Mouse (Mus musculus): ENCODE results near the gene Ptprs. TPM values are rescaled to one million over a fixed set of nuclear protein-coding genes. Genes with fewer than 3 reads are reported as not detected.

The Ptprs gene
- total and polyA plus RNA-seq, 3 experiments: 51.6 to 324 (median 80.9) TPM

DNA sequence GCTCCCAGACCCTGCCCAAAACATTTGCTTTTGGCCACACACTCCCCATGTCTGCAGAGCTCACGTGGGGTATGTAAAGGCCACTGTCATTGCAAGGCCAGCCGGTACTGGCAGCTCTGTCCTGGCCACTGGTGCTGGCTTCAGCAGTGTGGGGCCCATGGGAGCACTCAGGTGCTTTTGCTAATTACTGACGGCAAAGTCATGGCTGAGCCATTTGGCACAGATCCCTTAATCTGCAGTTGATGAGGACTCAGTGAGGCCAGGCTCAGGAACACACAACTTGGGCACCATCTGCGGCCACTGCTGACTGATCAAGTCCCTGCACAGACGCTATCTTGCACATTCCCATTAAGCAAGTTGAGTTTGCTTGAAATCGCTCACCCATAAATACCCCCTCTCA, 91.4 kb downstream of the Ptprs start:
- Histone ChIP-seq H3K27ac (ENCODE audit: control insufficient read depth, low read depth, low read length) (no peak overlapping the region), H3K36me3 (ENCODE audit: control insufficient read depth in 1 of 2, insufficient read depth in 2 of 2, low read length in 2 of 2) (no peaks in the 10 kb centered on the region)
- TF ChIP-seq RAD21 (IDR thresholded peaks at IDR 0.05; ENCODE audit: low read depth, low read length) (no peak), MAX (IDR thresholded peaks at IDR 0.05; ENCODE audit: low read length) (no peak), NRF1 (IDR thresholded peaks at IDR 0.05; ENCODE audit: insufficient read depth, low read depth, low read length, poor library complexity, severe bottlenecking) (no peak), MAFK (IDR thresholded peaks at IDR 0.05; ENCODE audit: borderline replicate concordance, low read depth, low read length) (no peak), MEF2A (IDR thresholded peaks at IDR 0.05; ENCODE audit: extremely low read depth, insufficient replicate concordance, low read depth, low read length, poor library complexity, severe bottlenecking) (no peak), GABPA (IDR thresholded peaks at IDR 0.05; ENCODE audit: low read depth, low read length) (no peak), TBP (IDR thresholded peaks at IDR 0.05; ENCODE audit: low read depth, low read length) (no peak), EP300 (IDR thresholded peaks at IDR 0.05; ENCODE audit: low read depth in 1 of 2, low read length in 2 of 2) (no peak)

DNA sequence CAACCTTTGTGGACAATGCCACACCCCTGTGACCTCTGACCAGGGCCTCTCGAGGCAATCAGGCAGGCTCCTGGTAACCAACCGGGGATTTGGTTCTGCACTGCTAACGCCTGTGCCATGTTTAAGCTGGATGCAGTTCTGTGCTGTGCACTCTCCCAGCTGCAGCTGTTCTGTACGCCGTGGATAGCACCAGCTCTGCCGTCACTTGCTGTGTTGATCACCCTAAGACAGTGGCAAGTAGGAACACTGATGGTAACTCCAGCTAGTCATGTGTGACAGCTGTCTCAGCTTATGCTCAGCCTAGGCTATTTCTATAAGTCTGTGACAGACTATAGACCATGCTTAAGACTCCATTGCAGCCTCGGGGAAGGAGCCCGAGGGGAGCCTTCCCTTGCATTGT, 93.3 kb downstream of the Ptprs start:
- H3K9me3 ChIP-seq (replicated peaks; ENCODE audit: insufficient read depth, low read length): no peaks in the 10 kb centered on the region
- no peak overlapping the region for H3K27ac ChIP-seq (ENCODE audit: control insufficient read depth, low read depth, low read length)
- no peaks in the 10 kb centered on the region for H3K4me1 ChIP-seq (ENCODE audit: control insufficient read depth in 1 of 2, insufficient read depth in 2 of 2, low read length in 2 of 2)
- no peaks in the 10 kb centered on the region for H3K36me3 ChIP-seq (ENCODE audit: control insufficient read depth in 1 of 2, insufficient read depth in 2 of 2, low read length in 2 of 2)
- no peaks in the 10 kb centered on the region for H3K79me2 ChIP-seq (ENCODE audit: control insufficient read depth, insufficient read depth, low read length, poor library complexity)
- H3K4me3 ChIP-seq (ENCODE audit: control insufficient read depth in 1 of 2, insufficient read depth in 1 of 2, low read depth in 2 of 2, low read length in 2 of 2): no peak overlapping the region
- no peak for TF ChIP-seq POLR2A (IDR thresholded peaks at IDR 0.05; ENCODE audit: control insufficient read depth in 1 of 2, insufficient read depth in 1 of 2, low read depth in 1 of 2, low read length in 2 of 2, poor library complexity in 1 of 2)
- TF ChIP-seq MAZ (IDR thresholded peaks at IDR 0.05; ENCODE audit: low read depth, low read length): no peak
- H3K9ac ChIP-seq (ENCODE audit: control insufficient read depth, low read depth, low read length, poor library complexity, severe bottlenecking): no peak overlapping the region
- H3K27me3 ChIP-seq (ENCODE audit: control insufficient read depth in 1 of 2, insufficient read depth in 2 of 2, low read length in 2 of 2): no peaks in the 10 kb centered on the region
- DNase-seq (ENCODE audit: low read depth, low spot score): no peak

More for the DNA sequence above, 91.4 kb downstream of the Ptprs start:
- no peak for DNase-seq (ENCODE audit: low read depth, low spot score)
- H3K4me3 ChIP-seq (ENCODE audit: control insufficient read depth in 1 of 2, insufficient read depth in 1 of 2, low read depth in 2 of 2, low read length in 2 of 2): no peak overlapping the region
- no peaks in the 10 kb centered on the region for H3K9me3 ChIP-seq (replicated peaks; ENCODE audit: insufficient read depth, low read length)
- no peak overlapping the region for H3K9ac ChIP-seq (ENCODE audit: control insufficient read depth, low read depth, low read length, poor library complexity, severe bottlenecking)
- H3K27me3 ChIP-seq (ENCODE audit: control insufficient read depth in 1 of 2, insufficient read depth in 2 of 2, low read length in 2 of 2): no peaks in the 10 kb centered on the region
- no peaks in the 10 kb centered on the region for H3K4me1 ChIP-seq (ENCODE audit: control insufficient read depth in 1 of 2, insufficient read depth in 2 of 2, low read length in 2 of 2)
- no peaks in the 10 kb centered on the region for H3K79me2 ChIP-seq (ENCODE audit: control insufficient read depth, insufficient read depth, low read length, poor library complexity)

DNA sequence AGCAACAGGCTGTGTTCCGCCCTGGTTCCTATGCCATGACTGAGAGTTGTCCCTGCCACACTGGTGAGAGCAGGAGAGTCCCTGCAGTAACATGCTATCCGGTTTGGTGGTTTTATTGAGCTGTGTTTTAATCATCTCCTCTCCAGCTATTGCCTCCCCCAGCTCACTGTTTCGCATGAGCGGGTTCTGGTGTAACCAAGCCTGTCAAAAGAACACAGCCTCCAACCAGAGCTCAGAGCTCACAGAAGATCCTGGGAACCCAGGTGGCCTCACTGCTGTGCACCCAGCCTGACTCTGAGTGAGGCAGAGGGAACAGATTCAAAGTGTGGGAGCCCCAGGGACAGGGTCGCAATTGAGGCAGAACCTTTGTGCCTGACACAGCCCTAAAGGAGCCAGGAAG, 95.1 kb downstream of the Ptprs start:
- H3K4me3 ChIP-seq (ENCODE audit: control insufficient read depth in 1 of 2, insufficient read depth in 1 of 2, low read depth in 2 of 2, low read length in 2 of 2): no peak overlapping the region
- H3K27ac ChIP-seq (ENCODE audit: control insufficient read depth, low read depth, low read length): no peak overlapping the region
- no peaks in the 10 kb centered on the region for H3K27me3 ChIP-seq (ENCODE audit: control insufficient read depth in 1 of 2, insufficient read depth in 2 of 2, low read length in 2 of 2)
- H3K9me3 ChIP-seq (replicated peaks; ENCODE audit: insufficient read depth, low read length): no peaks in the 10 kb centered on the region
- H3K79me2 ChIP-seq (ENCODE audit: control insufficient read depth, insufficient read depth, low read length, poor library complexity): no peaks in the 10 kb centered on the region
- H3K36me3 ChIP-seq (ENCODE audit: control insufficient read depth in 1 of 2, insufficient read depth in 2 of 2, low read length in 2 of 2): no peaks in the 10 kb centered on the region; a peak in 1 of 4 replicates
- no peak for TF ChIP-seq NELFE (IDR thresholded peaks at IDR 0.05; ENCODE audit: low read depth, low read length)
- TF ChIP-seq HCFC1 (IDR thresholded peaks at IDR 0.05; ENCODE audit: low read depth, low read length): no peak
- TF ChIP-seq SMC3 (IDR thresholded peaks at IDR 0.05; ENCODE audit: low read depth, low read length): no peak
- H3K4me1 ChIP-seq (ENCODE audit: control insufficient read depth in 1 of 2, insufficient read depth in 2 of 2, low read length in 2 of 2): no peaks in the 10 kb centered on the region
- H3K9ac ChIP-seq (ENCODE audit: control insufficient read depth, low read depth, low read length, poor library complexity, severe bottlenecking): no peak overlapping the region
- DNase-seq (ENCODE audit: low read depth, low spot score): no peak
